Mouse (Mus musculus): ENCODE measurements at regions not wholly inside any gene's neighbourhood (a gene's known extent, or its start where the extent isn't known, plus 50 kb on each side); places are given as distances from the start of the nearest gene placed in this dataset.
"Not testable (repeated sequence)": the region's sequence is repeated elsewhere in the genome, so short reads cannot be mapped to it uniquely, and the experiment has no call there.

DNA sequence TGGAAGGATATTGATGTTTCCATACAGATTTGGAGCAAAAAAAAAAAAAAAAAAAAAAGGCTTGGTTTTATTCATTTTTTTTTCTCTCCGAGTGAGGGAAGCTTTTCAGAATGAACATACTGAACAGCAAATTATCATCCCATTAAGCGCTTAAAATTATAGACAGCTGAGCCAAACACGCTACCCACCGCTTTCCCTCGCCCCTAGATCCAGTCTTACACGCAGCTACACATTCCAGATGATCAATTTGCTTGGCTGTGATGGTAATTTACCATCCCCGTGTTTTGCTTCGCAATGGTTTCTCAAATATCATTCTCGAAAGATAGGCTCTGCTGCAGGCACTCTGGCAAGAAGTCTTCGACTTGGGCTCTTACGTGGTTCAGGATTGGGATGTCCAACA, 192.3 kb upstream of the Gm10131 start:
- H3K4me3 ChIP-seq, result no peak overlapping the region
- peaks cover 4% of the 10 kb centered on the region; the same call in 1 of the 2 replicates for H3K9me3 ChIP-seq
- no peak for DNase-seq (ENCODE audit: extremely low spot score, low spot score)
- peaks cover 8% of the 10 kb centered on the region for H3K4me1 ChIP-seq
- no peaks in the 10 kb centered on the region for H3K36me3 ChIP-seq (replicated peaks)
- no peak overlapping the region for H3K27ac ChIP-seq
- no peaks in the 10 kb centered on the region for H3K27me3 ChIP-seq (ENCODE audit: poor library complexity, severe bottlenecking)
- 94% methylated on average over 11 of the region's 11 CpGs for WGBS

DNA sequence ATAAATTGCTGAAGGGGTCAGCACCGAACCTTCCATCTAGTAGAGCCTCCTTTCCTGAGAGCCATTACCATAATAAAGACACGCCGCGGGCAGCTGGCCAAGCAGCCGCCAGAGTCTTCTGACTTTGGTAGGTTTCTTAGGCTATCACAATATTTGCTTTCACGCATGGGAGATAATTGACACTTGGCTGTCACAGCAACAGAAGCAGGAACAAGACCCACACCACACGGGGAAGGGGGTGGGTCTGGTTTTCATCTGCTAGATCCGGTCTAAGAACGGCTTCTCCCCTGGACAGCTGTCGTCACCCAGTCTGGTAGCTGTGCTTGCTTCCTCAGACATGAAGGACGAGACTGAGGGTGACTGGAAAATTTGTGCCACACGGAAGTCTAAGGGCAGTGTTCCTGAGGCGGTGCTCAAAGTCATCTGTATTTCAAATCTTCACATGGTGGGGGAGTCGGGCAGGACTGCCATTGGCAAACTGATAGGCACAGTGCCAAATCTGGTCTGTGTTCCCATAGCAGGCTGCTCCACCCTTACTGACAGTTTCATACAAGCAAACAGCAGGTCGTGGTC, 188.9 kb upstream of the Gm10131 start:
- DNase-seq (ENCODE audit: extremely low spot score, low spot score), result no peak
- Histone ChIP-seq H3K4me1 (no peaks in the 10 kb centered on the region; the same call in 1 of the 2 replicates), H3K27me3 (ENCODE audit: poor library complexity, severe bottlenecking) (no peaks in the 10 kb centered on the region), H3K4me3 (no peak overlapping the region), H3K27ac (no peak overlapping the region), H3K36me3 (replicated peaks) (no peaks in the 10 kb centered on the region), H3K9me3 (no peaks in the 10 kb centered on the region)
- WGBS, result 78% methylated on average over 15 of the region's 15 CpGs

DNA sequence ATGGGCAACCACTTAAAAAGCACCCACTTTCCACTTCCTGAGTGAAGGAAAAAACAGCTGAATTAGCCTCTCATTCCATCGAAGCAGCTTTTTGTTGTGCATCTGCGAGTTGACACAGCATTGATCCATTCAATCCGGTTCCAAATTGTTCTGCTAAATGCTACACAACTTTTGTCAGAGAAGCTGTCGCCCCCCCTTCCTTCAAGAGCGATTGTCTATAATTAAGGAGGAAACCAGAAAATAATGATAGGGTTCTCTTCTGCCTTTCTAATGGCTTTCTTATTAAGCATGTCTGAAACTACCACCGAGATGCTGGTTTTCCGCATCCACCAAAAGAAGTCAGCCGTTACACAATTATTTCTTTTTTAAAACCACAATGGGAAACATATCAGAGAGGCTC, 183.2 kb upstream of the Gm10131 start:
- Histone ChIP-seq H3K27me3 (ENCODE audit: poor library complexity, severe bottlenecking) (no peaks in the 10 kb centered on the region), H3K27ac (no peak overlapping the region), H3K9me3 (peaks cover 11% of the 10 kb centered on the region; the same call in 1 of the 2 replicates), H3K36me3 (replicated peaks) (no peaks in the 10 kb centered on the region), H3K4me3 (no peak overlapping the region), H3K4me1 (no peaks in the 10 kb centered on the region)
- no peak for DNase-seq (ENCODE audit: extremely low spot score, low spot score)
- WGBS, result 92% methylated on average over 8 of the region's 8 CpGs

DNA sequence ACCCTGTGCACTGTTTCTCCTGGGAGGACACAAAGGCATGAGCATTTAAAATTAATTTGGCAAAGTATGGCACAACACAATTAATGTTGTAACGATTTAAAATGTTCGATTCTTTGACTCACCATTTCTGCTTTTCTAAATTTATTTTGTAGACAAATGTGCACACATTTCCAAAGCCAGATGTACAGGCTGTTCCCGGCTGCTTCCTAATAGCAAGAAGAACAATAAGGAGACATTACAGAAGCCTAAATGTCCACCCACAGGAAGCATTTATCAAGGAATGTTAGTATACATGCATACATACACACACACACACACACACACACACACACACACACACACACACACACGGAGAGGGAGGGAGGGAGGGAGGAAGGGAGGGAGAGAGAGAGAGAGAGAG, 179.1 kb upstream of the Gm10131 start:
- Histone ChIP-seq H3K27ac (no peak overlapping the region), H3K4me1 (no peaks in the 10 kb centered on the region), H3K27me3 (ENCODE audit: poor library complexity, severe bottlenecking) (no peaks in the 10 kb centered on the region), H3K36me3 (replicated peaks) (no peaks in the 10 kb centered on the region), H3K9me3 (peaks cover 11% of the 10 kb centered on the region; the same call in 1 of the 2 replicates), H3K4me3 (no peak overlapping the region)
- 88% methylated on average over 3 of the region's 4 CpGs for WGBS
- no peak for DNase-seq (ENCODE audit: extremely low spot score, low spot score)

DNA sequence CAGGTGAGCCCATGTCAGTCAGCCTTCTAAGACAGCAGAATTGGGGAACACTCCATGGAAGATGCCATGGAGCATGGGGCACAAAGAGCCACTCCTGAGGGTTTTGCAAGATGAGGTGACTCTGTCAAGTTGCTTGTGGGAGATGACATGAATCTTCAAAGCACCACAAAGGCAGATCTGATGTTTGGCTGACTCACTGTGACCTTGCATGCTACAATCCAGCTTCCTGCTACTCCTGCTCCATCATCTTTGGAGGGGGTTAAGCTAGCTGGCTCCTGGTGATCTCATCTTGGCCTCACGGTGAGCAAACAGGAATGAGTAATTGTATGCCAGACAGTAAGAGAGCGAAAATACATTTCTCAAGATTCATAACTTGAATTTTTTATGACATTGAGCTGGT, 176.3 kb upstream of the Gm10131 start:
- no peaks in the 10 kb centered on the region for H3K9me3 ChIP-seq
- H3K4me3 ChIP-seq, result no peak overlapping the region
- no peak overlapping the region for H3K27ac ChIP-seq
- 85% methylated on average over 2 of the region's 2 CpGs for WGBS
- no peaks in the 10 kb centered on the region for H3K4me1 ChIP-seq
- no peak for DNase-seq (ENCODE audit: extremely low spot score, low spot score)
- no peaks in the 10 kb centered on the region for H3K36me3 ChIP-seq (replicated peaks)
- H3K27me3 ChIP-seq (ENCODE audit: poor library complexity, severe bottlenecking), result no peaks in the 10 kb centered on the region

DNA sequence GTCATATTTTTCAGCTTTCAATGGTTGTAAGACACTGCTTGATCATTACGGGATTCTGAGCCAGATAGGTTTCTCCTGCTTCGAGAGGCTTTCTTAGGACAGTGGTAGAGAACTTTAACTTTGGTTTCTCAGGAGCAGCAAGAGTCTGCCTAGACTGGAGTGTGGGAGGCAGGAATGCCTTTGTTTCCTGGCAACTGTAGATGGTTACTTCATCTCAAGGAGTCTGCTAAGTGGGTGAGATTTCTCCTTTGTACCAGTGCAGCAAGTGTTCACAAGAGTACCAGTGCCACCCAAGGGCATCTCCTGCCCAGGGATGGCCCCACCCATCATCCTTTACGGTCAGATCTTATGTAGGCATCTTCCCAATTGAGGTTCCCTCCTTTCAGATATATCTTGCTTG, 173.0 kb upstream of the Gm10131 start:
- 93% methylated on average over 3 of the region's 3 CpGs for WGBS
- no peaks in the 10 kb centered on the region for H3K4me1 ChIP-seq
- no peaks in the 10 kb centered on the region for H3K9me3 ChIP-seq
- H3K27me3 ChIP-seq (ENCODE audit: poor library complexity, severe bottlenecking), result no peaks in the 10 kb centered on the region
- DNase-seq (ENCODE audit: extremely low spot score, low spot score), result no peak
- H3K36me3 ChIP-seq (replicated peaks), result no peaks in the 10 kb centered on the region
- H3K4me3 ChIP-seq, result no peak overlapping the region
- no peak overlapping the region for H3K27ac ChIP-seq

DNA sequence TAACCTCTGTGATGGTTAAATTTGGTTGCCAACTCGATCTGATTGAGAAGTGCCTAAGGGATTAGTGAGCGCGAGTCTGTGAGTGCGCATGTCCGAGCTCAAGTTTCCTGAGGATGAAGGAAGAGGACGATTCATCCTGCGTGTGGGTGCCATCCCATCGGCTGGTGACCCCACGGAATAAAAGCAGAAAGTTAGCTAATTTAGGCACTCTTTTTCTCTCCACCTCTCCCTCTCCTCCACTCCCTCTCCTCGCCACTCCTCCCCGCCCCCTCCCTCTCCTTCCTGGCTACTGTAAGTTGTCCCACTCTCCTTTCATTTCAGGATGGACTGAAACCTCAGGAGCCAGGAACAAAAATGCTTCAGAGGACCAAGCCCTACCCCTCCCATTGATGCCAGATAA, 168.9 kb upstream of the Gm10131 start:
- H3K4me3 ChIP-seq, result no peak overlapping the region
- no peaks in the 10 kb centered on the region for H3K36me3 ChIP-seq (replicated peaks)
- H3K4me1 ChIP-seq, result no peaks in the 10 kb centered on the region
- no peaks in the 10 kb centered on the region for H3K9me3 ChIP-seq
- no peaks in the 10 kb centered on the region for H3K27me3 ChIP-seq (ENCODE audit: poor library complexity, severe bottlenecking)
- DNase-seq (ENCODE audit: extremely low spot score, low spot score), result no peak
- H3K27ac ChIP-seq, result no peak overlapping the region
- 0% methylated on average over 1 of the region's 11 CpGs for WGBS

DNA sequence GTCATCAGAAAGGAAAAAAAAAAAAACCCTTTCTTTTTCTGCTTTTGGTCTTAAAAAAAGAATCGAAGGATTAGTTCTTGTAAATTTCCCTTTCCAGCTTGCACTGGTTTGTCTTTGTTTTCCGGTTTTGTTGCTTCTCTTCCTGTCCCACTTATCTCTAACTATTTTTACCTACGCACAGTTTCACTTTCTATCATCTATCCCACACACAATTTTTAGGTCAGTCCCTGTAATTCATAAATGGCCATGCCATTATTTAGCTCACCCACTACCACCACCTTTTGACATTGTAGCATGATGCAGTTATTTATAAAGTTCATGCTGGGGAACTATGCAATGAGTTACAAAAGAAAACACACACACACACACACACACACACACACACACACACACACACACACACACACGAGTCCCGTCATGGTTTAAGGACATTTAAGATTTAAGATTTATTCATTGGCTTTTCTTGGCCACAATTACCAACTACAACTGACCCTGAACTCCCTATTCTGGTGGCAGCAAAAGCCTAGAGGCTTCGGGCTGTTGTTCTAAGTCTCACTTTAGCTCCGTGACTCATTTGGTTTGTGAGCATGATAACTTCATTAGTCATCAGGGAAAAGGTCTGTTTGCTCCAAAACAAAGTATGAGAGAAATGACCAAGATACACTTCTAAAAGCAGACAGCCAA, 164.6 kb upstream of the Gm10131 start:
- Histone ChIP-seq H3K27me3 (ENCODE audit: poor library complexity, severe bottlenecking) (no peaks in the 10 kb centered on the region), H3K27ac (no peak overlapping the region), H3K4me1 (no peaks in the 10 kb centered on the region), H3K9me3 (no peaks in the 10 kb centered on the region), H3K4me3 (no peak overlapping the region), H3K36me3 (replicated peaks) (no peaks in the 10 kb centered on the region)
- DNase-seq (ENCODE audit: extremely low spot score, low spot score), result no peak
- WGBS, result 87% methylated on average over 7 of the region's 7 CpGs

DNA sequence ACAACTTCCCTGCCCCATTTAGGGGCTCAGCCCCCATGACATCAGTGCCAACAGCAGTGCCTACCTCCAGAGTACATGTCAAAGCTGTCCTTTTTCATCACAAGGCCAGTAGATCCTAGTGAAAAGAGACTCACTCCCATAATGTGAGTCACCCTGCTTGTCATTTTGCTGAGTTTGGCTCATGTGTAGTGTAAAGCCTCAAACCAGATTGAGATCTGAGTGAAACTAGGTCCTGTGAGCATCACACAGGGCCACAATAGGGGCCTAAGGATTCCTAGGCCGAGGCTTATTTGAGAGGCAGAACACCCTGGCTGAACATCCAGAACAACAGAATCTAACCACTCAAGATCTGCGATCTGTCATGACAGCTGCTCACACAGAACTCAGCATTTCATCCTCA, 163.3 kb upstream of the Gm10131 start:
- not testable (repeated sequence) for H3K36me3 ChIP-seq (replicated peaks); H3K27ac ChIP-seq; DNase-seq (ENCODE audit: extremely low spot score, low spot score); H3K27me3 ChIP-seq (ENCODE audit: poor library complexity, severe bottlenecking); H3K4me3 ChIP-seq; H3K9me3 ChIP-seq; H3K4me1 ChIP-seq
- 95% methylated on average over 2 of the region's 2 CpGs for WGBS

DNA sequence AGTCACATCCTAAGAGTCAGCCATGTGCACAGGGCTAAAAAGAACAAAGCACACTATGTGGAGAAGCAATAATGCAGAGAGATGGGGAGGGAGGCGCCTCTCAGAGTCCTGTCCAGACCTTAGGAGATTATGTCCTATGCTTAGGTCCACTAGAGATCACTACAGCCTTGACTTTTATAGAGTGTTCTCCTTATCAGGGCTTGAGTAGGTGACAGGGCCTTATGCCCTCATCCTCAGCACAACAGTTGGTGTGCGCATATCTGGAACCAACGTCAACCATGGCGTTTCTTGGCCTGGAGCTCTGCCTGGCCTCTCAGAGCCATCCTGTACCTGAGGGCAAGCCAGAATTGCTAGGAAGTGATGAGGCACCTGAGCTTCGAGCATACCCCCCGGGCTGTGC, 162.6 kb upstream of the Gm10131 start:
- no peaks in the 10 kb centered on the region for H3K9me3 ChIP-seq
- 93% methylated on average over 6 of the region's 6 CpGs for WGBS

DNA sequence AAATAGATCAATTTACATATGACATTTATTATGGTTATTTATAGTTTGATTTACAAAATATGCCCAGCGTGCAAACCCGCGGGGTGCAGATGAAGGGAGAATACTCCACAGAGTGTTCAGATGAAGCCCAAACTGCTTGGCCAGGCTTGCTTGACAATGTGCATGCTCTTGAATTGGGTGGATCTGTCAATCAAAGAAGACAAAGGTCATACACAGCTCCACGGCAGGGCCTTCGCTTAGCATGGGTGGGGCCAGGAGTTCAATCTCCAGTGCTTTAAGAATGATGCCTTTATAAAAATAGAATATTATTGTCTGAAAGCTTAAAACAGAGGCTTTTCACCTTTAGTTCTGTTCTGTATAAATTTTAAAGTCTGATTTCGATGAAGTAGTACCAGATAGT, 158.3 kb upstream of the Gm10131 start:
- Histone ChIP-seq H3K4me1 (no peaks in the 10 kb centered on the region), H3K36me3 (replicated peaks) (no peaks in the 10 kb centered on the region), H3K9me3 (no peaks in the 10 kb centered on the region), H3K27me3 (ENCODE audit: poor library complexity, severe bottlenecking) (no peaks in the 10 kb centered on the region), H3K4me3 (no peak overlapping the region), H3K27ac (no peak overlapping the region)
- 88% methylated on average over 6 of the region's 6 CpGs for WGBS
- DNase-seq (ENCODE audit: extremely low spot score, low spot score), result no peak

More for the DNA sequence above, 162.6 kb upstream of the Gm10131 start:
- no peak for DNase-seq (ENCODE audit: extremely low spot score, low spot score)
- Histone ChIP-seq H3K27ac (no peak overlapping the region), H3K4me1 (no peaks in the 10 kb centered on the region), H3K36me3 (replicated peaks) (no peaks in the 10 kb centered on the region), H3K4me3 (no peak overlapping the region), H3K27me3 (ENCODE audit: poor library complexity, severe bottlenecking) (no peaks in the 10 kb centered on the region)

DNA sequence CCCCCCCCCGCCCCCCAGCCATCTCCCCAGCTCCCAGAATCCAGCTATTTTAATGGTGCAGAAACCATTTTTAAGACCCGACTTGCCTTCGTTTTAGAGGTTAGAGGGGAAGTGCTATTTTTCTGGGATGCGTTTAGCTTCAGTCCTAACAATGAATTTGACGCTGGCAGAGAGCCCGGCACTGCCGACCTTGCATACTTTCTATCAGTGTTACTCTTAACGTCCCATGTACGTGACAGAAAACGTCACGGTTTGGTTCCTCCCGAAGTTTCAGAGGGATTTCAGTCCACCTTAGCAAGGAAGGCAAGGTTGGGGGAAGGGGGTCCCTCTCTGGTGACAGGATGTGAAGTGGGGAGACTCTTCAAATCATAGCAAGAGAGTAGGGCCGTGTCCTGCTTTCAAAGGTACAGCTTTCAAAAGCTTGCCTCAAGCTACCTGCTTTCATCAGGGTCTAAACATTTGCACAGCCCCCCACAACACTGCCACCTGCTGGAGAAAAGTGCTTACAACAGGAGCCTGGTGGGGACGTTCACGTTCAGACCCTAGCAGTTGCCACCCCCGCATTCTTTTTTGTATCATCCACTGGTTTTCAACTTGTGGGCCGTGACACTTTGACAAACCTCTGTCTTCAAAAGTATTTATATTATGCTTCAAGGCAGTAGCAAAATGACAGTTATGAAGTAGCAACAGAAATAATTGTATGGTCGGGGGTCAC, 157.4 kb upstream of the Gm10131 start:
- no peaks in the 10 kb centered on the region for H3K9me3 ChIP-seq
- H3K4me1 ChIP-seq, result no peaks in the 10 kb centered on the region
- WGBS, result 93% methylated on average over 18 of the region's 18 CpGs

DNA sequence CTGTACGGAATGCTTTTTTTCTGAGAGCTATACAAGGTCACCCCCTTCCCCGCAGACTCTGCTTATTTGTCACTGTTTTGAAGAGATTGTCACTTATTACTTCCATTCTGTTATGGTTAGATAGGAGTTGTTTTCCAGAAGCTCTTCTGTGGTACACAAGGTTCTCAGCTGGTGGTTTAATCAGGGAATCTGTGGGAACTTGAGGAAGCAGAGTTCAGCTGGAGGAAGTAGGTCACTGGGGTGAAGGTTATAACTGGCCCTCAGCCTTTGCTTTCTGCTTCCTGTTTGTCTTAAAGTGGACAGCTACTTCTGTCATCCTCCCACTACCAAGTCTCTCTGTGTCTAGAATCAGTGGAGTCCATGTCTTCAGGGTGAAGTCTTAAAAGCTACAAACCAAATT, 143.4 kb upstream of the Gm10131 start:
- DNase-seq (ENCODE audit: extremely low spot score, low spot score), result no peak
- peaks cover 9% of the 10 kb centered on the region for H3K4me1 ChIP-seq
- H3K4me3 ChIP-seq, result no peak overlapping the region
- no peaks in the 10 kb centered on the region for H3K27me3 ChIP-seq (ENCODE audit: poor library complexity, severe bottlenecking)
- H3K36me3 ChIP-seq (replicated peaks), result no peaks in the 10 kb centered on the region
- no peaks in the 10 kb centered on the region for H3K9me3 ChIP-seq
- no peak overlapping the region for H3K27ac ChIP-seq
- 85% methylated on average over 2 of the region's 2 CpGs for WGBS

More for the DNA sequence above, 157.4 kb upstream of the Gm10131 start:
- Histone ChIP-seq H3K27me3 (ENCODE audit: poor library complexity, severe bottlenecking) (no peaks in the 10 kb centered on the region), H3K27ac (no peak overlapping the region), H3K4me3 (no peak overlapping the region), H3K36me3 (replicated peaks) (no peaks in the 10 kb centered on the region)
- no peak for DNase-seq (ENCODE audit: extremely low spot score, low spot score)
